Mouse (Mus musculus): ENCODE data around the gene 1700025G04Rik. TPM values are rescaled to one million over a fixed set of nuclear protein-coding genes. Genes with fewer than 3 reads are reported as not detected.

1700025G04Rik gene
- total and polyA plus RNA-seq, 3 experiments = 1.5 to 19.5 (median 12.8) TPM

GRCm38 (mm10) chr1:152088791-152089401 is 1.0 kb downstream of the 1700025G04Rik start:
- dilution Hi-C loops (cut with MboI; ENCODE audit: extremely low pct_ligation_motif_present, extremely low pct_unique_long_range_greater_than_20kb, low sequenced_read_pairs) = no loop called here
- no peak overlapping the region for H3K9ac ChIP-seq (ENCODE audit: insufficient read depth, low read depth)
- no peak overlapping the region; the same call in 1 of the 2 replicates for H3K4me2 ChIP-seq (ENCODE audit: insufficient read depth, low read depth, poor library complexity, severe bottlenecking)
- no peaks in the 10 kb centered on the region for H3K9me3 ChIP-seq (replicated peaks; ENCODE audit: low read length)
- H3K27me3 ChIP-seq (replicated peaks) = peaks cover 4% of the 10 kb centered on the region
- in situ Hi-C loops (cut with MboI; ENCODE audit: low pct_ligation_motif_present, low pct_unique_long_range_greater_than_20kb, low sequenced_read_pairs) = no loop called here
- peaks cover 2 to 30% of the 10 kb centered on the region in 2 experiments; a peak in 2 of 4 replicates for H3K4me1 ChIP-seq (ENCODE audit: control insufficient read depth in 1 of 2, insufficient read depth in 2 of 2)
- H3K4me3 ChIP-seq (replicated peaks in 1 of 3; ENCODE audit: low read depth in 2 of 3, low read length in 2 of 3, poor library complexity in 1 of 3) = peak overlapping the region in 1 of 3 experiments; percentile 71
- no peaks in the 10 kb centered on the region for H3K79me2 ChIP-seq (replicated peaks; ENCODE audit: control insufficient read depth, extremely low read depth, insufficient read depth, poor library complexity, severe bottlenecking)
- no peaks in the 10 kb centered on the region for H3K36me3 ChIP-seq (replicated peaks in 1 of 2; ENCODE audit: control insufficient read depth in 1 of 2, insufficient read depth in 1 of 2, low read length in 1 of 2)
- TF ChIP-seq TBP (conservative IDR thresholded peaks at IDR 0.05; ENCODE audit: low read depth, low read length) = no peak
- TF ChIP-seq IRF4 (IDR thresholded peaks at IDR 0.05; ENCODE audit: low read depth, low read length) = no peak
- no peak for TF ChIP-seq SMC3 (IDR thresholded peaks at IDR 0.05; ENCODE audit: low read depth, low read length)
- TF ChIP-seq MAX (IDR thresholded peaks at IDR 0.05; ENCODE audit: low read length) = no peak
- TF ChIP-seq MAFK (IDR thresholded peaks at IDR 0.05; ENCODE audit: insufficient replicate concordance, low read length) = no peak
- no peak for TF ChIP-seq MEF2A (IDR thresholded peaks at IDR 0.05; ENCODE audit: borderline replicate concordance, low read depth, low read length)
- no peak for DNase-seq (ENCODE audit: extremely low read depth)
- no peak overlapping the region for H3K27ac ChIP-seq (ENCODE audit: insufficient read depth, low read depth)

- dilution Hi-C loops (cut with MboI; ENCODE audit: extremely low pct_ligation_motif_present, extremely low pct_unique_long_range_greater_than_20kb, low sequenced_read_pairs) (no loop called here), in situ Hi-C loops (cut with MboI; ENCODE audit: low pct_ligation_motif_present, low pct_unique_long_range_greater_than_20kb, low sequenced_read_pairs) (no loop called here)
- Histone ChIP-seq H3K36me3 (replicated peaks in 1 of 2; ENCODE audit: control insufficient read depth in 1 of 2, insufficient read depth in 1 of 2, low read length in 1 of 2) (peaks cover 0 to 3% of the 10 kb centered on the region in 2 experiments), H3K9me3 (replicated peaks; ENCODE audit: low read length) (no peaks in the 10 kb centered on the region), H3K27me3 (replicated peaks) (peaks cover 4% of the 10 kb centered on the region), H3K4me3 (replicated peaks in 1 of 3; ENCODE audit: low read depth in 2 of 3, low read length in 2 of 3, poor library complexity in 1 of 3) (no peak overlapping the region), H3K27ac (ENCODE audit: insufficient read depth, low read depth) (no peak overlapping the region), H3K9ac (ENCODE audit: insufficient read depth, low read depth) (no peak overlapping the region), H3K4me1 (ENCODE audit: control insufficient read depth in 1 of 2, insufficient read depth in 2 of 2) (peaks cover 2 to 30% of the 10 kb centered on the region in 2 experiments; a peak in 2 of 4 replicates), H3K4me2 (ENCODE audit: insufficient read depth, low read depth, poor library complexity, severe bottlenecking) (no peak overlapping the region), H3K79me2 (replicated peaks; ENCODE audit: control insufficient read depth, extremely low read depth, insufficient read depth, poor library complexity, severe bottlenecking) (no peaks in the 10 kb centered on the region)
- no peak for DNase-seq (ENCODE audit: extremely low read depth)
- TF ChIP-seq ETS1 (conservative IDR thresholded peaks at IDR 0.05; ENCODE audit: low read depth, low read length) (no peak), MAX (IDR thresholded peaks at IDR 0.05; ENCODE audit: low read length) (no peak), MYC (IDR thresholded peaks at IDR 0.05; ENCODE audit: low read depth, low read length) (no peak), ZC3H11A (IDR thresholded peaks at IDR 0.05; ENCODE audit: low read depth, low read length) (no peak), CHD1 (IDR thresholded peaks at IDR 0.05; ENCODE audit: low read depth, low read length) (no peak), JUND (conservative IDR thresholded peaks at IDR 0.05; ENCODE audit: low read depth, low read length) (no peak), E2F4 (IDR thresholded peaks at IDR 0.05; ENCODE audit: insufficient replicate concordance, low read depth, low read length) (no peak)
These were observed 1.9 kb downstream of the 1700025G04Rik start for GRCm38 (mm10) chr1:152088030-152088429.

- H3K79me2 ChIP-seq (replicated peaks; ENCODE audit: control insufficient read depth, extremely low read depth, insufficient read depth, poor library complexity, severe bottlenecking) = no peaks in the 10 kb centered on the region
- H3K27ac ChIP-seq (ENCODE audit: insufficient read depth, low read depth) = no peak overlapping the region
- DNase-seq (ENCODE audit: extremely low read depth) = no peak
- dilution Hi-C loops (cut with MboI; ENCODE audit: extremely low pct_ligation_motif_present, extremely low pct_unique_long_range_greater_than_20kb, low sequenced_read_pairs) (no loop called here), in situ Hi-C loops (cut with MboI; ENCODE audit: low pct_ligation_motif_present, low pct_unique_long_range_greater_than_20kb, low sequenced_read_pairs) (no loop called here)
- no peak overlapping the region for H3K4me2 ChIP-seq (ENCODE audit: insufficient read depth, low read depth, poor library complexity, severe bottlenecking)
- no peak overlapping the region for H3K4me3 ChIP-seq (replicated peaks in 1 of 3; ENCODE audit: low read depth in 2 of 3, low read length in 2 of 3, poor library complexity in 1 of 3)
- H3K4me1 ChIP-seq (ENCODE audit: control insufficient read depth in 1 of 2, insufficient read depth in 2 of 2) = peaks cover 2 to 30% of the 10 kb centered on the region in 2 experiments; a peak in 2 of 4 replicates
- H3K27me3 ChIP-seq (replicated peaks) = peaks cover 4% of the 10 kb centered on the region
- no peaks in the 10 kb centered on the region for H3K9me3 ChIP-seq (replicated peaks; ENCODE audit: low read length)
- H3K9ac ChIP-seq (ENCODE audit: insufficient read depth, low read depth) = no peak overlapping the region
- TF ChIP-seq RAD21 (IDR thresholded peaks at IDR 0.05; ENCODE audit: low read depth, low read length) (no peak), POLR2A (IDR thresholded peaks at IDR 0.05; ENCODE audit: low read depth, low read length) (no peak), PAX5 (IDR thresholded peaks at IDR 0.05; ENCODE audit: low read length) (no peak), MAZ (IDR thresholded peaks at IDR 0.05; ENCODE audit: low read depth, low read length) (no peak)
- peaks cover 0 to 3% of the 10 kb centered on the region in 2 experiments for H3K36me3 ChIP-seq (replicated peaks in 1 of 2; ENCODE audit: control insufficient read depth in 1 of 2, insufficient read depth in 1 of 2, low read length in 1 of 2)
These were observed 3.0 kb downstream of the 1700025G04Rik start for GRCm38 (mm10) chr1:152086951-152087350.
